Mouse (Mus musculus): ENCODE results near the gene Zfp719.

DNA sequence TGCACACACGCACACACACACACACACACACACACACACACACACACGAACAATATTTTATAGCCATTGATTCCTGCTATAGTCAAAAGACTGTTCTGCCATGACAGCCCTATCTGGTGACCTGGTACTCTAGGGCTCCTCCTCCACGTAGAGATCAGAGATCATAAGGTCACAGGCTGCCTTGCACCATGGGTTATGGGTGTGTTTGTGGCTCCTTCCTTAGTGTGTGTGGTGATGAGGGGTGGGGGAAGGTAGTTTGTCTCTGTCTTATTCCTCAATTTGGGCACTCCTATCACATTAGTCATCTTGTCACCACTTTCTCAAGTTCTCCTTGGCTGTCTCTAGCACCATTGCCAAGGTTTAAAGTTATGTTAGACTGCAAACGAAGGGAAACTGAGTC lies 40.9 kb upstream of the Zfp719 start:
- no peak for TF ChIP-seq CTCF (IDR thresholded peaks at IDR 0.05; ENCODE audit: low read depth)
- no peak for TF ChIP-seq EP300 (IDR thresholded peaks at IDR 0.05; ENCODE audit: low read depth)

Data from liver, postnatal 0 days (tissue).